Mouse (Mus musculus) embryonic facial prominence, embryonic 14.5 days (tissue): ENCODE measurements around the gene Galns. TPM values are rescaled to one million over a fixed set of nuclear protein-coding genes. Genes with fewer than 3 reads are reported as not detected.
"Not testable (repeated sequence)": the region's sequence is repeated elsewhere in the genome, so short reads cannot be mapped to it uniquely, and the experiment has no call there.

Experiments
- ATAC-seq: fragments of 200-750 bp; cut with Nextera tagmentation; 2 replicates; pipeline ENCODE4 v1.8.0; 2017; ENCODE audit warnings: low read depth, moderate number of reproducible peaks, moderate TSS enrichment
- DNase-seq: peaks from one replicate; pipeline ENCODE4 v3.0.0-alpha.2; 2015; ENCODE audit warnings: low spot score
- H3K27ac ChIP-seq: fragments of 300-500 bp; sonication (generic); replicated peaks from 2 replicates; pipeline ENCODE4 v1.5.1; 2014; ENCODE audit warnings: low read depth, mild to moderate bottlenecking, low read length, moderate library complexity
- H3K27me3 ChIP-seq: fragments of 300-500 bp; sonication (generic); replicated peaks from 2 replicates; pipeline ENCODE4 v1.6.1; 2014; ENCODE audit warnings: low read length; ENCODE audit not compliant: control insufficient read depth, insufficient read depth
- H3K36me3 ChIP-seq: fragments of 300-500 bp; sonication (generic); 2 replicates; pipeline ENCODE4 v1.6.1; 2014; ENCODE audit warnings: low read length, mixed read lengths; ENCODE audit not compliant: control insufficient read depth, insufficient read depth
- H3K4me1 ChIP-seq: fragments of 300-500 bp; sonication (generic); 2 replicates; pipeline ENCODE4 v1.6.1; 2014; ENCODE audit warnings: antibody characterized with exemption, low read length; ENCODE audit not compliant: control insufficient read depth, insufficient read depth
- H3K4me2 ChIP-seq: fragments of 300-500 bp; sonication (generic); 2 replicates; pipeline ENCODE4 v1.6.1; 2014; ENCODE audit warnings: low read depth, mild to moderate bottlenecking, low read length, moderate library complexity, mixed read lengths
- H3K4me3 ChIP-seq: fragments of 300-500 bp; sonication (generic); 2 replicates; pipeline ENCODE4 v1.5.1; 2014; ENCODE audit warnings: low read depth, mild to moderate bottlenecking, low read length
- H3K9ac ChIP-seq: fragments of 300-500 bp; sonication (generic); 2 replicates; pipeline ENCODE4 v1.6.1; 2014; ENCODE audit warnings: low read depth, mild to moderate bottlenecking, low read length, moderate library complexity, mixed read lengths
- H3K9me3 ChIP-seq: fragments of 300-500 bp; sonication (generic); 2 replicates; pipeline ENCODE4 v1.6.1; 2016; ENCODE audit warnings: low read length; ENCODE audit not compliant: control insufficient read depth
- WGBS: fragments of 180-500 bp; shearing (Covaris S2); extraction: QIAGEN DNeasy Blood & Tissue Kit; methylation state at CpG from one replicate; pipeline ENCODE4 v1.1.7; 2014; 5-methylcytosine and 5-hydroxymethylcytosine counted together
- polyA plus RNA-seq: library from polyadenylated mRNA; unstranded; fragments of >200 nt; fragmentation: Nextera tagmentation; extraction: Ambion mirVana; gene quantifications from 2 replicates; pipeline ENCODE4 v1.2.1, GENCODE M21; 2014

Gene Galns
- polyA plus RNA-seq, 1 experiment from 2014 or later: 13.1 TPM

- Histone ChIP-seq H3K27me3 (no peaks in the 10 kb centered on the region), H3K4me3 (no peak overlapping the region), H3K4me2 (no peak overlapping the region), H3K4me1 (peaks cover 32% of the 10 kb centered on the region), H3K9ac (no peak overlapping the region), H3K27ac (no peak overlapping the region), H3K36me3 (peaks cover 7% of the 10 kb centered on the region; the same call in 1 of the 2 replicates), H3K9me3 (no peaks in the 10 kb centered on the region)
- WGBS: 79% methylated on average over 9 of the region's 9 CpGs
- ATAC-seq (no peak), DNase-seq (no peak)
Measured at GRCm38 (mm10) chr8:122637230-122637629, 26.0 kb upstream of the Galns start.

- no peak overlapping the region for H3K4me2 ChIP-seq
- H3K36me3 ChIP-seq: peaks cover 7% of the 10 kb centered on the region; the same call in 1 of the 2 replicates
- 60% methylated on average over 9 of the region's 9 CpGs for whole genome bisulfite sequencing
- H3K9ac ChIP-seq: no peak overlapping the region
- no peaks in the 10 kb centered on the region for H3K27me3 ChIP-seq
- H3K4me1 ChIP-seq: peaks cover 27% of the 10 kb centered on the region
- ATAC-seq (0 out of 2 replicates have a peak, but pooled peaks have one; percentile 13), DNase-seq (peak; percentile 62)
- H3K9me3 ChIP-seq: no peaks in the 10 kb centered on the region
- H3K4me3 ChIP-seq: no peak overlapping the region
- H3K27ac ChIP-seq: no peak overlapping the region
Measured at GRCm38 (mm10) chr8:122636803-122637175, 25.5 kb upstream of the Galns start.

- Histone ChIP-seq H3K9me3 (no peaks in the 10 kb centered on the region), H3K4me2 (no peak overlapping the region), H3K4me1 (peaks cover 21% of the 10 kb centered on the region), H3K27ac (no peak overlapping the region), H3K9ac (no peak overlapping the region), H3K27me3 (no peaks in the 10 kb centered on the region), H3K4me3 (no peak overlapping the region), H3K36me3 (peaks cover 7% of the 10 kb centered on the region; the same call in 1 of the 2 replicates)
- WGBS: 64% methylated on average over 14 of the region's 14 CpGs
- DNase-seq (no peak), ATAC-seq (no peak)
Measured at GRCm38 (mm10) chr8:122635878-122636802, 24.9 kb upstream of the Galns start.

- 91% methylated on average over 14 of the region's 14 CpGs for WGBS
- no peak for DNase-seq
- no peaks in the 10 kb centered on the region; the same call in 1 of the 2 replicates for H3K4me1 ChIP-seq
- H3K36me3 ChIP-seq: peaks cover 7% of the 10 kb centered on the region; the same call in 1 of the 2 replicates
- H3K4me3 ChIP-seq: no peak overlapping the region
- ATAC-seq: no peak
- H3K9ac ChIP-seq: no peak overlapping the region
- H3K9me3 ChIP-seq: no peaks in the 10 kb centered on the region
- no peak overlapping the region for H3K27ac ChIP-seq
- H3K27me3 ChIP-seq: no peaks in the 10 kb centered on the region
- no peak overlapping the region for H3K4me2 ChIP-seq
Measured at GRCm38 (mm10) chr8:122633205-122633604, 21.9 kb upstream of the Galns start.

- not testable (repeated sequence) for H3K4me1 ChIP-seq, H3K9me3 ChIP-seq, H3K27ac ChIP-seq, H3K4me2 ChIP-seq, H3K9ac ChIP-seq, ATAC-seq, H3K27me3 ChIP-seq, H3K36me3 ChIP-seq, DNase-seq, H3K4me3 ChIP-seq
- 63% methylated on average over 3 of the region's 3 CpGs for WGBS
Measured at GRCm38 (mm10) chr8:122632134-122632533, 20.9 kb upstream of the Galns start.

GRCm38 (mm10) chr8:122630696-122631095 is 19.4 kb upstream of the Galns start:
- Histone ChIP-seq H3K4me1 (no peaks in the 10 kb centered on the region), H3K27me3 (no peaks in the 10 kb centered on the region), H3K4me3 (peak overlapping the region; percentile 8; the same call in 1 of the 2 replicates), H3K9ac (peak overlapping the region; percentile 43; the same call in 1 of the 2 replicates), H3K4me2 (peak overlapping the region; percentile 36), H3K36me3 (peaks cover 7% of the 10 kb centered on the region; the same call in 1 of the 2 replicates), H3K9me3 (no peaks in the 10 kb centered on the region), H3K27ac (no peak overlapping the region)
- DNase-seq (no peak), ATAC-seq (no peak)
- 65% methylated on average over 7 of the region's 22 CpGs for WGBS

GRCm38 (mm10) chr8:122629388-122629787 is 18.1 kb upstream of the Galns start:
- no peak overlapping the region for H3K9ac ChIP-seq
- no peak for DNase-seq
- WGBS: 25% methylated on average over 10 of the region's 10 CpGs

GRCm38 (mm10) chr8:122626896-122627295 is 15.6 kb upstream of the Galns start:
- Histone ChIP-seq H3K9ac (no peak overlapping the region), H3K27ac (no peak overlapping the region), H3K36me3 (no peaks in the 10 kb centered on the region), H3K9me3 (no peaks in the 10 kb centered on the region), H3K27me3 (no peaks in the 10 kb centered on the region), H3K4me2 (no peak overlapping the region), H3K4me3 (no peak overlapping the region), H3K4me1 (no peaks in the 10 kb centered on the region)
- 77% methylated on average over 2 of the region's 2 CpGs for WGBS
- no peak for DNase-seq
- no peak for ATAC-seq

More at GRCm38 (mm10) chr8:122629388-122629787, 18.1 kb upstream of the Galns start:
- Histone ChIP-seq H3K4me3 (no peak overlapping the region), H3K9me3 (no peaks in the 10 kb centered on the region), H3K4me1 (no peaks in the 10 kb centered on the region), H3K4me2 (no peak overlapping the region), H3K36me3 (peaks cover under 1% of the 10 kb centered on the region; the same call in 1 of the 2 replicates), H3K27ac (no peak overlapping the region), H3K27me3 (no peaks in the 10 kb centered on the region)
- ATAC-seq: no peak
